Mouse (Mus musculus) kidney, embryonic 14.5 days (tissue): ENCODE measurements around the gene Copb1. TPM values are rescaled to one million over a fixed set of nuclear protein-coding genes. Genes with fewer than 3 reads are reported as not detected.

Experiments
- polyA plus RNA-seq: library from polyadenylated mRNA; unstranded; fragments of >200 nt; fragmentation: Nextera tagmentation; extraction: Ambion mirVana; gene quantifications from 2 replicates; pipeline ENCODE4 v1.2.1, GENCODE M21; 2014

Gene Copb1
- polyA plus RNA-seq, 1 experiment from 2014 or later, result 136 TPM

Other genes starting within 250 kb of the Copb1 start
- 35.2 and 46.4 TPM in 2 replicates for gene Rras2, start 136.9 kb downstream of the Copb1 start, polyA plus RNA-seq
- gene Psma1, start 21.4 kb upstream of the Copb1 start, polyA plus RNA-seq, result 466 and 570 TPM in 2 replicates
- 7.6 and 10.4 TPM in 2 replicates for gene Pde3b, start 160.6 kb upstream of the Copb1 start, polyA plus RNA-seq